Mouse (Mus musculus): ENCODE measurements around the gene Rnf213.

DNA sequence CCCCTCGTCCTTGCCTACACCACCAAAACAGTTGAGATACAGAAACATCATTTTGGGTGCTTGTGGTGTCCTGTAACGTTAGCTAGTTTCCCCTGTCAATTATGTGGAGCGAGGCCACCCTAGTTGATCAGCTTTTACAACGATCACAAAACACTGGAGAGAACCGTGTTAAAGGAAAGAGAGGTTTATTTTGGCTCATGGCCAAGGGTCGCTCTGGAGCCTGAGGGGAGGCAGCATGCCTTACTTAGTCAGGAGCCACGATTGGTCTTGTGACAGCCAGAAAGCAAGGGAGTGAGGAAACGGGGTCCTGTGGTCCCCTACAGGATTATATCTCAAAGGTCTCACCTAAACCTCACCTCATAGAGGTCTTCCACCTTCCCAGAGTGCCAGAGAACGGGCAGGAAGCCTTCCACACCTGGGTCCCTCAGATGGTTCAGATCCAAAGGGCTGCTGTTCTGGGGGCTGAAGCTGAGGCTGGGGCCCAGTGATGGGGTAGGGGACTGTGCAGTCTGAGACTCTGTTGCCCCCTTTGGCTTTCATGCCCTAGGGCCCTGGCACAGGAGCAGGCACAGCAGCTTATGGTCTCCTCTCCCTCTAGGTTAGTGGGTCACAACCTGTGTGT lies 120.2 kb downstream of the Rnf213 start:
- TF ChIP-seq POLR2A (IDR thresholded peaks at IDR 0.05; ENCODE audit: insufficient read length, low read depth), result no peak
- TF ChIP-seq MYOD1 (IDR thresholded peaks at IDR 0.05; ENCODE audit: control insufficient read depth in 1 of 3, insufficient read length in 2 of 3, low read depth in 2 of 3), result no peak
- no peak for TF ChIP-seq POLR2AphosphoS2 (IDR thresholded peaks at IDR 0.05; ENCODE audit: insufficient read length, low read depth)
